Mouse (Mus musculus) WW6 (cell line): ENCODE data around the gene Bst2.

Experiments
- DNase-seq: peaks from one replicate; pipeline ENCODE4 v3.0.0-alpha.2; 2013; ENCODE audit warnings: low read depth, low spot score

Gene Bst2

DNA sequence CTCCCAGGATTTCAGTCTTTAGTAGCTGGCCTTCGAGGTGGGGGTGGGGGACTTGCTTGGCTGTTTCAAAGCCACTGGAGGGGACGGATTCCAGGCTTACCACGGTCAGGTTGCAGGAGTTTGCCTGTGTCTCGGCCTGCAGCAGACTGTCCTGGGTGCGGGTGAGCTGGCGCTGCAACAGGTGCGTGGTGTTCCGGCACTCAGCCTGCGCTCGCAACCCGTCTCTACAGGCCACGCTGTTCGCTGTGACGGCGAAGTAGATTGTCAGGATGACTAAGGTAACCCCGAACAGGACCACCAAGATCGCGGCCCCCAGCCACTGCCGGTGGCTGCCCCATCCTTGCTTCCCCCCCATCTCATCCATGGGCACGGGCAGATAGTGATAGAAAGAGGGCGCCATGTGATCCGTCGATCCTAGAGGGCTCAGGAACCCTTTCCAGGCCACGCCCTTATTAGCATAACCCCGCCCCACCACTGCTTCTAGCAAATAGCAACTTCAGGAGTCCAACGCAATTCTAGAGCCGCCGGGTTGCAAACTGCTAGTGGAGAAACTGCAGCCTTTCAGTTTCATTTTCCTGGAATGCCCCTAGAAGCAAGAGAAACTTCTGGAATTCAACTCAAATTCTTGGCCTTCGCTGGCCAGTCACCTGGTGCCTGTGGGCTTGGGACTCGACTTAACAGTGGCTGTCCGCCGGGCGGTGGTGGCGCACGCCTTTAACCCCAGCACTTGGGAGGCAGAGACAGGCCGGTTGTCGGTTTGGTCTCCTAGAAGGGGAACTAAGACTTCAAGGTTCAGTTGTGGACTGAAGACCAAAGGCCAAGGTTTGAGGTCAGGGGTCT is at the start of gene Bst2:
Bst2 (minus strand) TSS at position 429 of the 840 bp plus-strand sequence.
- DNase-seq = peak; percentile 89

DNA sequence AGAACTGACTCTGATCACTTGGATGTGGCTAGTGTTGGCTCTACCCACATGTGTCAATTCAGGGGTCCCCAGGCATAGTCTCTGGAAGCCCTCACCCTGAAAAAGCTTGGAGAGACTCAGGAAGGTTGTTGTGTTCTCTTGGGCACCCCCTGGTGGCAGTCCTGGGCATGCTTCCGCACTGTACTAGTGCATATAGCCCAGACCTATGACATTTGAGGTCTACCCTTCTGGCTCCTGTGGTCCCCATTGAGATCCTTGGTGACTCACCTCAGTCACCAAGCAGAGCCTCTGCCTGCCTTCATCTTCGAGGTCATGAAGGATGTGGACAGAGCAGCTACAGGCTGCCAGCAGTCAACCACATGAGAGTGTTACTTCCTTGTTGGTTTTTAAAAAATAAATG is 49.6 kb upstream of the Bst2 start:
- DNase-seq = no peak

DNA sequence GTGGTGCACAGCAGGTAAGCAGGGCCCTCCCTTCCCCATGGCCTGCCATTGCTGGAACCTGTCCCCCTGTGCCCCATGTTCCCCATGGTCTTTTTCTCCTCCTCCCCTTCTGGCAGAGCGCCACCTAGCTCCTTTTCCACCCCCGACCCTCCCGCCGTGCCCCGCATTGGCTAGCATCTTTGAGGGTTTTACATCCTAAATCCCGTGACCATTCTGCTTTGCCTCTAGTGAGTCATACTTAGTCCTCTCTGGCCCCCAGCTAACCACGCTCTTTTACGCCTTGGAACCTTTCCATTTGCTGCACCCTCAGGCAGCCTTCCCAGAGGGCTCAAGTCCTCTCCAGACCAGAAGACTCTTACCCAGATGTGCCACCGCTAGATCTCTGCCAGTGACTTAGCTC is 42.9 kb upstream of the Bst2 start:
- DNase-seq = no peak

DNA sequence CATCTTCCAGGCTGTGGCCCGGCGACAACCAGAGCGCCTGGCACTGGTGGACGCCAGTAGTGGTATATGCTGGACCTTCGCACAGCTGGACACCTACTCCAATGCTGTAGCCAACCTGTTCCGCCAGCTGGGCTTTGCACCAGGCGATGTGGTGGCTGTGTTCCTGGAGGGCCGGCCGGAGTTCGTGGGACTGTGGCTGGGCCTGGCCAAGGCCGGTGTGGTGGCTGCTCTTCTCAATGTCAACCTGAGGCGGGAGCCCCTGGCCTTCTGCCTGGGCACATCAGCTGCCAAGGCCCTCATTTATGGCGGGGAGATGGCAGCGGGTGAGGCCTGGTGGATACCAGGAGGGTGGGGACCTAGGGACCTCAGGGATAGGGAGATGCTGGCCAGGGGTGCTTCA is 42.2 kb upstream of the Bst2 start:
- no peak for DNase-seq

DNA sequence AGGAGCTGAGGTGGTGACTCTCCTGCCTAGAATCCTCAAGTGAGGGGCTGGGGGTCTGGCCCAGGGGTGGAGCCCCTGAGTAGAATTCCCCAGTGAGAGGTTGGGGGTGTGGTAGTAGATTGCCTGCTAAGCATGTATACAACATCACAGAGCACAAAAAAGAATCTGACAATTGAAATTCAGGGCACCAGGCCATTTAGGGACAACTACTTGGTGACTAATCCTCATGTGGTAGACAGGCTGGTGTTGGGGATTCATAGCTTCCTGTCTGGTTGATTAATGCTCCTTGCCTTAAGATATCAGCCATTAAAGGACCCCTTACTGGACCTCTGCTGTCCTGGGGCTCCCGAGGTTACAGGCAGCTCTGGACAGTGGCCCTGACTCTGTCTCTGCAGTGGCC is 41.8 kb upstream of the Bst2 start:
- no peak for DNase-seq

DNA sequence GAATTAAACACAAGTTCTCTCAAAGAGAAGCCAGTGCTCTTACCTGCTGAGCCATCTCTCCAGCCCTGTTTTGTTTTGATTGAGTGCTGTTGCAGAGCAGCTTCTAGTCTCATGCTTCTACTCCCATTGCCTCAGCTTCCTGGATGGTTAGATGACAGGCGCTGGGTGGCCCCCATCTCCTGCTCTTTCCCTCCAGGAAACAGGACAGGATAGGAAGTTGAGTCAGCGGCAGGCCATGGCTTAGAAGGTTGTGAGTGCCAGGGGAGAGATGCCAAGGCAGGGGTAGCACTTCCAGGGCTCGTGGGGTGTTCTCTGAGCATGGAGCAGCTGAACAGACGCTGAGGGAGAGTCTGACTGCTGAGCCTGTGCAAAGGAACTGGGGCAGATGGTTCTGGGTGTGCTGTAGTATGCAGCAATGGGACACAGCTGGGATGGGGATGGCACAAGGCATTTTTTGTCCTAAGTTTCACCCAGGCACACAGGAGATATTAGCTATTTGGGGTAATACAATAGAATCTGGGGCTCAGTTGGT is 40.7 kb upstream of the Bst2 start:
- DNase-seq = no peak

DNA sequence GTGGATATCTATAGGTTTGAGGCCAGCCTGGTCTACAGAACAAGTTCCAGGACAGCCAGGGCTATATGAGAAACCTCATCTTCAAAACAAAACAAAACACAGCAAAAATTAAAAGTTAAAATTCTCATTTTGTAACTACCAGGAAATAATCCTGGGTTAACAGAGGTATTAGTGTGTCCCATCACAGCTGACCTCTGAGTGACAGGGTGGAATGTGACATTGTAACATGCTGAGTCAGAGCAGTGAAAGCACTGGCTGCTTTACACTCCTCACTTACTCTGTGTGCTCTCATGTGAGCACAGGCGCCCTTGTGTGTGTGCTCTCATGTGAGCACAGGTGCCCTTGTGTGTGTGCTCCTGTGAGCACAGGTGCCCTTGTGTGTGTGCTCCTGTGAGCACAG is 37.8 kb upstream of the Bst2 start:
- DNase-seq = no peak

DNA sequence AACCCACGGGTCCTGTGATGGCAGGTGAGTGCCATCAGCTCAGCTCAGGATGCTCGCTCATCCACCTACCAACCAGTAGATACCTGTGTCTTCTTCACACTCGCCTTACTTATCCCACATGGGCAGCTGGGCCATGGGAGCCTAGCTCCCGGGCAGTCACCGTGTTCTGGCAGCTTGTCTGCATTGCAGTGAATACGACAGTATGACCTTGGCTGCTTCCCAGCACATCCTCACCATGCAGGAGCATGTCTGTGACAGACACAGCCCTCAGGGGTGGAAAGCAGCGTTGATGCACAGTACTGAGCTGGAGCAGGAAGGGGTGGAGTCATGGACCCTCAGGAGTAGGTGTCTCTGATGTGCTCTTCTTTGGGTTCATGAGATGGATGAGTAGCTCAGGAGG is 37.2 kb upstream of the Bst2 start:
- DNase-seq = no peak

DNA sequence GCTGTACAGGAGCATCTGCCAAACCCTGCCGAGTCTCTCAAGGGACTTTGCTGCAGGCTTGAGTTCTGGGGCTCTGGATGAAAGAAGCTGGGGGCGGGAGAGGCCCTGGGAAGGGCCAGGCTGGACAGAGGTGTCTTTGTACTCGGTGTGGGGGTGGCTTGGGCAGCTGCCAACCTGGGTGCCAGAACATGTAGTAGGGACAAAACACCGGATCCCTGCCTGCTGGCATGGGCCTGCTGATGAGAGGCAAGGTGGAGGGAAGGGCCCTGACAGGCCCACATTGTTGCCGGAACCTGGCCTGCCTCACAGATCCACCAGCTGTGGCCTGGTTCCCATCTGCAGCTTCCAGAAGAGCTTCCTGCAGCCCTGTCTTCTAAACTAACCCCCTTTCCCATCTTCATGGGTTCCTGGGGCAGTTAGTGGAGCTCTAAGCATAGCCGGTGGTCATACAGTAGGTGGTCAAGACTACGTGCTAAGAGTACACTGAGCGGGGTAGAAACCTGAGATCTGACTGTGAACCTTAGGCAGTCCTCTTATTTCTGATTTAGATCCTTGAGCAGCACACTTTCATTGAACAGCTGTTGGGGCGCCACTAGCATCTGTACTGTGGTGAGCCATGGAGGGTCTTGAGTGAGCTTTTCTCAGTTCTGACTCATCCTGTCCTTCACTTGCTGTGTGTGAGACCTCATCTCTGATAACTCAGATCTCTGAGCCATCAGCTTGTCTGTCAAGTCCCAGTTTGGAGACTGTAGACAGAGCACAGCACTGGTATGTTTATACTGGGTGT is 35.8 kb upstream of the Bst2 start:
- DNase-seq = no peak

DNA sequence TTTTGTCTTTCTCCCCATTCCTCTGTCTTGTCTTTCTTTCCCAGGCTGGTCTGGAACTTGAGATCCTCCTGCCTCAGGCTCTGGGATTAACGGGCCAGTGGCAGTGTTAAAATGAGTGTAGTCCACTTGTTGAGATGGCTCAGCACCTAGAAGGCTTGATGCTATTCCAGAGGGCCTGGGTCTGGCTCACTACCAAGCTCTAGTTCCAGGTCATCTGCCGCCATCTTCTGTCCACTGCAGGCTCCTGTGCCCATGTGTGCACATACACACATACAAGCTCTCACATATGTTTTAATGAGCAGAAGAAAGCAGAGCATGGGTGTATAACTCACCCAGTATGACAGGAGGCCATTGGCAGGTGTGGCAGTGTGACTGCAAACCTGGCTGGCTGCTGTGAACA is 34.8 kb upstream of the Bst2 start:
- no peak for DNase-seq

DNA sequence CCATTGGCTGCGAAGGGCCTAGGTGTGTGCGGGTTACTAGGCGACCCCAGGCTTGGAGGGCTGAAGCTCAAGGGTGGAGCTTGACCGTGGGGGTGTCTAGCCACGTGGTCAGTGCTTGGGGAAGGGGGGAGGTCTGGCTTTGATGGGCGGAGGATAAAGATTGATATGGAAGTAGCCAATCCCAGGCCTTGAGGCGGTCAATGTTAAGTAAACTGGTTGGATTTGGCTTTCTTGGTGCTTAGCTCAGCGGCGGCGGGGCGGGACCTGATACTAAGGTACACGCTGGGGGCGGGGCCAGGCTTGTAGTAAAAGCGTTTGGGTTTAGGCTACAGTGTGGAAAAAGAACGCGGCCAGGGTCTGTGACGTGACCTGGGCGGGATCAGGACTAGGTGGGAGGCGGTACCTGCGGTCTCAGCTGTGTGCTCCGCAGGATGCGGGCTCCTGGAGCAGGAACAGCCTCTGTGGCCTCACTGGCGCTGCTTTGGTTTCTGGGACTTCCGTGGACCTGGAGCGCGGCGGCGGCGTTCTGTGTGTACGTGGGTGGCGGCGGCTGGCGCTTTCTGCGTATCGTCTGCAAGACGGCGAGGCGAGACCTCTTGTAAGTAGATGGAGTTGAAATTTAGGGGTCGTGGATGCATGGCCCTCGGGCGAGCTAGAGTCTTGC is 33.2 kb upstream of the Bst2 start:
- peak; percentile 99 for DNase-seq

DNA sequence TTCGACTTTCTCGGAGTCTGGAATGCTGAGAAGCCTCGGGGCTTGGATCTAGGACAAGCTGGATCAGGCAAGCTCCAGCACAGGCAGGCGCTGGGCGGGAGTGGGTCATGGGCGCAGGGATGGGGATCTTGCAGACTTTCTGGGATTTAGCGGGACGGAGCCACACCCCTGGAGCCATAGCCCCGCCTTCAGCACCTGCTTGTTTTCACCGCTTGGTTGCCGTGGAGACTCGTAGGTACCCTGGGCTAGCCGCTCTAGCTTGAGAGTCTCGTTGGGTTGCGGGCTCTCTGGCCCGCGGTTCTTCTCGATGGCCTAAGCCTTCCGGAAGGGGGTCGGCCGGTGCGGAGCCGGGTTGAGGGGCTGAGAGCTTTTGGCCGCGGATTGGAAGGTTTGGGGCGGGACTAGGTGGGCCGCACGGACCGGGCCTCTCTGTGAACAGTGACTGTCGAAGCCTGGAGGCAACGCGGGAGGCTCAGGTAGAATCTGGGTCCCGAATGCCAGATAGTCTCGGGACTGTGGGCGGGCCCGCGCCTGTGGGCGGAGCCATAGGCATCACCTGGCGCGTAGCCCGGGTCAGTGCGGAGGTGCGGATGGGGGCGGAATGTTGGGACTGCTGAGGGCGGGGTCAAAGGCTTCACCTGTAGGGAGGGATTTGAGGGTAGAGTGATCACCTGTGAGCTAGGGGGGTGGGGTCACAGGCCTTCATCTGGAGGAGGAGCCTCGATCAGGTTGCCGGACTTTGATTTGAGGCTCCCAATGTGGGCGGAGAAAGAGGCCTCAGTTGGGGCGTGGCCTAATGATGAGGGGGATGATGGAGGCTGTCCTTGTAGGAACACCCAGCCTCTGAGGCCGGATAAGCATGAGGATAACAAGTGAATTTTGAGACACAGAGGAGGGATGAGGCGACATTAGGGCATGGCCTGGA is 32.4 kb upstream of the Bst2 start:
- DNase-seq = peak; percentile 99

DNA sequence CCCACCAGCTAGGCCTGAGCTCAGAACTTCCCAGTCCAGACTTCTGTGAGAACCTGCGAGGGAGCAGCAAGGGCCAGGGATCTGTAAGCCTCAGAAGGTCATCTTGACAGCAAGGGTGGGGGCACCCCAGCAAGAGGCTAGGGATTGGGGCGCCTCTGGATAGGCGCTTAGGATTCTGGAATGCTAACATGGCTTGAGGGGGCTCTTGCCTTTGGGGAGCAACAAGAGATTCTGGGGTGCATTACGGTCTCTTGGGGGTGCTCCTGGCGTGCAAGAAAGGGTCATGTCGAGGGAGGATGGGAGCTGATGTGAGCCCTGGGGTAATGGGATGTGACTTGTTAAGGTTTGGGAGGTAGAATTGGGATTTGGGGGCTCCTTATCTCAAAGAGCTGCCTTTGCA is 31.7 kb upstream of the Bst2 start:
- no peak for DNase-seq

DNA sequence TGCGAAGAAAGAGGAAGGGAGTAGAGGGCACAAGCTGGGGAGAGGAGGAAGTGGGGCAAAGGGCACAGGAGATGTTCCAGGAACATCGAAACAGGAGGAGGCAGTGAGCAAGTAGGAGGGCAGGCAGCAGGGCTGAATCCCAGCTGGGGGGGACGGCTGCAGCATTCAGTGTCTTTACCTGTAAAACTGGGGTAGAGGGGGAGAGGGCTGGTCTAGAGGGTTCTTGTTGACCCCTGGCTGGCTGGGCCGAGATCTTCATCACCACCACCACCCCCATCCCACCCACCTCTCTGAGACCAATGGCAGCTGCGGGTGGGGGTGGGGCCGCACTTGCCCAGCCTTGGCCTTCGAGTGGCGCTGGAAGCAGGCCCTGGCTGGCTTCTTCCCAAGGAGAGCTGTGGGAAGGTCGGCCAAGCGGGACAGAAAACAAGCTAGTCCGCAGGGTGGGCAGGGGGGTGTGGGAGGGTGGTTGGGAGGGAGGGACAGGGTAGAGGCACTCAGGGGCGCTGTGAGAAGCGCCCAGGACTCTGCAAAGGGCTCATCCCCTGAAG is 31.2 kb upstream of the Bst2 start, which contains the start of gene Slc27a1:
Slc27a1 (plus strand) TSS at position 496 of the 551 bp plus-strand sequence.
- DNase-seq = no peak

DNA sequence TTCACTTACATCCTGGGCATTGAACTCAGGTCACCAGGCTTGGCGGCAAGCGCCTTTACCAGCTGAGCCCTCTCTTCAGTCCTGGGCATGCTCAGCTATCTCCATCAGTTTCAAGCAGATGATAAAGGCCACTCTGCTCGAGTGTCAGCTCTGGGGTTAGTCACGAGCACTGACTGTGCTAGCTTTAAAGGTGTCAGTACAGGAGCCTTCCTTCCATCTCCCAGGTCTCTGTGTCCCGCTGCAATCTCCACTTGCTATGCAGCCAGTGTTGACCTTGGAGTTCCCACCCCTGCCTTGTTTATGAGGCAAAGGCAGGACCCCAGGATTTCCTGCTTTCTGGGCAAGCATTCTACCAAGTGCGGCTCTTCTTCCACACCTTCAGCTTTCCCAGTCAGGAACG is 30.3 kb upstream of the Bst2 start:
- no peak for DNase-seq

DNA sequence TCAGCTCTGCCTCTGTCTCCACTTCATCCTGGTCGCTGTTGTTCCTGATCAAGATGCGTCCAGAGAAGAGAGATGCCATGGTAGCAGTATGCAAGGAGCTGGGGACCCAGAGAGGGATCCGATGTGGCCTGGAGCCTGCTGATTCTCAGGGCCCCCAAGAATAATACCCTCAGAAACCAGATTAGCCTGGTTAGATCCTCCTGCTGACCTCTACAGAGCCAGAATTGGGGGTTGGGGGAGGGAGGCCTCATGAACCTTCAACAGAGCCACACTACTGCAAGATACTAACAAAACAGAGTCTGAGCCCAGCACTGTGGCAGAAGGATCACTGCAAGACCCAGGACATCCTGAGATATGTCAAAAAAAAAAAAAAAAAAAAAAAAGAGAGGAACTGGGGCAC is 29.2 kb upstream of the Bst2 start, which contains the start of gene Nxnl1:
Nxnl1 (minus strand) TSS at position 101 of the 400 bp plus-strand sequence.
- no peak for DNase-seq

DNA sequence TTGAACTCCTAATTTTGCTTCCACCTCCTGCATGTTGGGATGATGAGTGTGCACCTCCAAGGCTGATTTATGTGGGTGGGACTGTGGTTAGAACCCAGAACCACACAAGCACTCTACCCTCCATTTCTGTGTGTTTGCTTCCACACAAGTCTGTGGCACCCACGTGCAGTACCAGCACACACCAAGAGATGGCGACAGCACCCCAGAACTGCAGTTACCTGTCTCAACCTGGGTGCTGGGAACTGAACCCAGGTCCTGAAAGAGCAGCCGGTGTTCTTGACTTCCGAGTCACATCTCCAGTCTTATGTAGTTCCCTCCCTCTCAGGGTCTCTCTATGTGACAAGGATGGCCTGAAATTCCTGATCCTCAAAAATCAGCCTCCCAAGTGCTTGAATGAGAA is 26.7 kb upstream of the Bst2 start:
- no peak for DNase-seq

DNA sequence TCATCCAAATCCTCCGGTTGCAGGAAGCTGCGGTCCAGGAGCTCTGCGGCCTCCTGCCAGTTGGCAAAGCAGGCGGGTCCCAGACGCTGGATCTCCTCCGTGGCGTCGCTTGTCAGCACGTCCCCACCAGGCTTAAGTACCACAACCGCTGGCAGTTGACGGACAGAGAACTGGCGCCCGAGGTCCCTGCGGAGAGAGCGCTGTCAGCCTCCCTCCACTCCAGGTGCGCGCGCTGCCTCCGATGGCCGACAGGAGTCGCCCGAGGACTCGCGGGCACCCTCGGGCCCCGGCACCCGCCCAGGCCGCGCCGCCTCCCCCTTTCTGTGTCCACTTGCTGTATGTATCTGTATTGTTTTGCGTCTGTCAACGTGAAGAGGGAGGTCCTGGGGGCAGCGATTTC is 25.5 kb upstream of the Bst2 start:
- DNase-seq = no peak

DNA sequence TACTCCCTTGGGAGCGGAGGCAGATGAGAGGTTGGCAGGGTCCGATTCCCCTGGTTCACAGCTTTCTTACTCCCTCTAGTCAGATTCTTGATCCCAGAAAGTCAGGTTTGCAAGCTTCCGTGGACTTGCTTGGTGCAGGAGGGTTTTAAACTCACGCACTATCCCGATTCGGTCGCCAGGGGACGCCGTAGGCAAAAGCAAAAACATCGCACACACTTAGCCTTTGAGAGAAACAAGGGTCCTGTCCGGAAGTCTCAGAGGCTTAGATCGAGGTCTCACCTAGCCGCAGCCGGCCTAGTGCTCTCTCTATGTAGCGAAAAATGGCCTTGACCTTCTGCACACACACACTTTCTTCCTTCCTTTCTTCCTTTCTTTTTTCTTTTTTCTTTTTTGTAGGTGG is 24.1 kb upstream of the Bst2 start:
- DNase-seq = peak; percentile 84

DNA sequence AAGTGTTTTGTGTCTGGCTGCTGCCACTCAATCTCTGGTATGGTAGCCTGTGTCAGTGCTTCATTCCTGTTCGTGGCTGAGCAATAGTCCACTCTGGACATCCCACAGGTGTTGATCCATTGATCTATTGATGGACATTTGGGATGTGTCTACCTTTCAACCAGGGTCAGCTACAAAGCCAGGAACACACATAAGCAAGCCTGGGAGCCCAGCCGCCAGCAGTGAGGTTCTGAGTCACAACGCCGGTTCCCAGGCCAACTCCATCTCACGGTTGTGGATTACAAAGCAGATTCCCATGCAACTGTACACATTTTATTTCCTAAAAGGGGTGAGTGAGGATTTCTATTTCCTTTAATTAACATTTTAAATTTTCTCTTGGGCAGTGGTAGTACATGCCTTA is 23.5 kb upstream of the Bst2 start:
- no peak for DNase-seq

DNA sequence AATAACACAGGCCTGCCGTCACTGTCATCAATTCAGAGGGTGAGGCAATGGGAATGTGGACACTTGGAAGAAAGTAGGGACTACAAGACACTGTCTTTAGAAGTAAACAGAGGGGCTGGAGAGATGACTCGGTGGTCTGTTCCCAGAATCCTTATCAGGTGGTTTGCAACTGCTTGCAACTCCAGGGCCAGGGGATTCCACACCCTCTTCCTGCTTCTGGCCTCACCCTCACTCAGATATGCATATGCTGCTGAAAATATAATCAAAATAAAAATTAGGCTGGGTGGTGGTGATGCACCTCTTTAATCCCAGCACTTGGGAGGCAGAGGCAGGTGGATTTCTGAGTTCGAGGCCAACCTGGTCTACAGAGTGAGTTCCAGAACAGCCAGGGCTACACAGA is 22.8 kb upstream of the Bst2 start:
- DNase-seq = no peak
